Mouse (Mus musculus) skeletal muscle tissue, adult 2 months (tissue): Measurements from ENCODE around the gene Ncoa3.
"Not testable (repeated sequence)": the region's sequence is repeated elsewhere in the genome, so short reads cannot be mapped to it uniquely, and the experiment has no call there.

ENCODE experiments used
- DNase-seq: peaks from one replicate; pipeline ENCODE4 v3.0.0-alpha.2; 2012; ENCODE audit warnings: low read depth, low spot score

The Ncoa3 gene

DNA sequence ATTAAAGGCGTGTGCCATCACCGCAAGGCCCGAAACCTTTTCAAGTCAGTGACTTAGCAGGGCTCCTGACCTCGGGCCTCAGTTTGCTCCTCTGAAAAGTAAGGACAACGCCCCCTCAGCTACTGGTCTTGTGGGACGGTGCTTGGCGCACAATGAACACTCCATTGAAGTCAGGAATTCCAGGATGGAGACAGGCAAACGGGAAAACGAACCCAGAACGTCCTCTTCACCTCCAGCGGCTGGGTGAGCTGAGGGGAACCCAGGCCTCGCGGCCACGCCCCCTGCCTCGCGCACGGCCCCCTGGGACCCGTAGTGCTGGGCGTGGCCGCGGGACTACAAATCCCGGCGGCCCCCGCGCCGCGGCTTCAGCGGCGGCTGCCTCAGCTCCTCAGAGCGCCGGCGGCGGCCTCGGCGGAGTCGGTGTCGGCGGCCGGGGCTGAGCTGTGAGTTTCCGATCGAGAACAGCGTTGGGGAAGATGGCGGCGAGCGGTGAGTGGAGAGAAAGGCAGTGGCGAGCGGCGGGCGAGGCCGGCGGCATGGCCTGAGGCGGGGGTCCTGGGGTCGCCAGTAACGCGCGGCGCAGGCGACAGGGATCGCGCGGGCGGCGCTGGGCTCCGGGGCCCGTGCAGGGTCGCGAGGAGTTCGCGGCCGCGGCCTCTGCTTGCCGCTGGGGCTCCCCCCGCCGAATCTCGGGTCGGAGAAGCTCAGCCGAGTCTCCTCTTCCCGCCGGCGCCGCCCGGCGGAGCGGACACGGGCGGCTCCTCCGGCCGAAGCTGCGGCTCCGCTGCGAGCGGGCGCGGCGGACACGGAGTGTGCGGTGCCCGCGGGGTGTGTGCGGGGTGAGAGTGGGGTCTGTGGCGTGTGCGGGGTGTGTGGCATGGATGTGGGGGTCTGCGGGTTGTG, at the start of gene Ncoa3:
Ncoa3 (plus strand) TSS at position 367 of the 903 bp plus-strand sequence.
- DNase-seq, result peak; percentile 92

DNA sequence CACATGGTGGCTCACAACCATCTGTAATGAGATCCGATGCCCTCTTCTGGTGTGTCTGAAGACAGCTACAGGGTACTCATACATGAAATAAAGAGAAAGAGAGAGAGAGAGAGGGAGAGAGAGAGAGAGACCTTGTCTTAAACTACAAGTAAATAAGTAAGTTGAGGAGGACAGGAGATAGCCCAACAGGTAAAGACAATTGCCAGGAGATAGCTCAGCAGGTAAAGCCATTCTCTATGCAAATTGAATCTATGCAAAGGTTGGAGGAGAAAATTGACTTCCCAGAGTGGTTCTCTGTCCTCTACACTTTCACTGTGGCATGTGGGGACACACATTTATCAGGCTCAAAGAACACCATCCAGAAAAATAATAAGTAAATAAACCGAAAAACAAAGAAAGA, 49.3 kb upstream of the Ncoa3 start:
- DNase-seq, result no peak

DNA sequence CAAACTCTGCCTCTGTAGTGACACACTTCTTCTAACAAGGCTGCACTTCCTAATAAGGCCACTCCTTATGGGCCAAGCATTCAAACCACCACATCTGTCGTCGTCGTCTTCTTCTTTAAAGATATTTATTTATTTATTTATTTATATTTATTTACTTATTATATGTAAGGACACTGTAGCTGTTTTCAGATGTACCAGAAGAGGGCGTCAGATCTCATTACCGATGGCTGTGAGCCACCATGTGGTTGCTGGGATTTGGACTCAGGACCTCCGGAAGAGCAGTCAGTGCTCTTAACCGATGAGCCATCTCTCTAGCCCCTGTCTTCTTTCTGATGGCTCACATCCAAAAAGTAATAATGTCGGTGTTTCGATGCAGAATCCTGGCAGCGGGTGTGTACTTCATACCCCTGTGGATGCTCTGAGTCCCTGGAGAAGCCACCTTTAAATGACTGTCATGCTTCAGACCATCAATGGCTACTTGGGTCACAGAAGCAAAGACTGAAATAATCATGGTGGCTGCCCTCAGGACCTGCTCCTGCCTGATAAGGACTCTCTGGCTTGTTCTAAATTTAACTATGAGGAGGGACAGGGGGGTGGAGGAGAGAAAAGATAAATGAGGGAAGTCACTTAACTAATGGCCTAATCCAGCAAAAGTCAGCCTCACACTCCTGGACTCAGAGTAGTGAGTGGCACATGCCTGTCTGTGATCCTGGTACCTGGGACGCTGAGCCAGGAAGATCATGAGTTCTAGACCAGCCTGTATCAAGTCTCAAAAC, 47.7 kb upstream of the Ncoa3 start:
- DNase-seq, result no peak

DNA sequence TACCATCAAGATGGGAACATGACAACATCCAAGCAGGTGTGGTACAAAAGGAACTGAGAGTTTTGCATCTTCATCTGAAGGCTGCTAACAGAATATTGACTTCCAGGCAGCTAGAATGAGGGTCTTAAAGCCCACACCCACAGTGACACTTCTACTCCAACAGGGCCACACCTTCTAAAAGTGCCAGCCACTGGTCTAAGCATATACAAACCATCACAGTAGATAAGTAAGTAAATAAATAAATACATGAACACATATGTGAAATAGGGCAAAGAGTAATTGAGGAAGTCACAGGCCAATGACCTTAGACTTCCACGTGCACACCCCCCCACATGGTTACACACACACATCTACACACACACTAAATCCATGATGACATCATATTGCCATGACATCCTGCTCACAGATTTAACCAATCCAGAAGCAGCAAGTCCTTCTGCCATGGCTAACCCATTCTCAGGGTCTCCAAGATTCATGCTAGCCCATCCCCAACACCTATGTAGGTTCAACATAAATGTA, 46.3 kb upstream of the Ncoa3 start:
- no peak for DNase-seq

DNA sequence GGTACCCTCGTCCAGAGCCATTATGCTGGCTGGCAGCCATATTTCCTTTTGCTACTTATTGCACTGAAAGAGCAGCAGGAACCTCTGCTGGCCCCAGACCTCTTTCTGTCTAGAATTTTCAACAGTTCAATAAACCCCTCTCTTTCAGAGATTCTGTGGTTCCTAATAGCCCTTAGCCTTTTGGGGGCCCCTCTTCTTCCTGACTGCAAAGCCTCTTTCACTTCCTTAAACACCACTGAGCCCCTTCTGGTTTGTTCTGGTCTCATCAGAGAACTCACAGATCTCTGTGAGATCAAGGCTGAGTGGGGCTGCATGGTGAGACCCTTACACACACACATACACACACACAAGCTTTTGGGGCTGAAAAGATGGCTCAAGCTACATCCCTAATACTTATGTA, 44.4 kb upstream of the Ncoa3 start:
- no peak for DNase-seq

DNA sequence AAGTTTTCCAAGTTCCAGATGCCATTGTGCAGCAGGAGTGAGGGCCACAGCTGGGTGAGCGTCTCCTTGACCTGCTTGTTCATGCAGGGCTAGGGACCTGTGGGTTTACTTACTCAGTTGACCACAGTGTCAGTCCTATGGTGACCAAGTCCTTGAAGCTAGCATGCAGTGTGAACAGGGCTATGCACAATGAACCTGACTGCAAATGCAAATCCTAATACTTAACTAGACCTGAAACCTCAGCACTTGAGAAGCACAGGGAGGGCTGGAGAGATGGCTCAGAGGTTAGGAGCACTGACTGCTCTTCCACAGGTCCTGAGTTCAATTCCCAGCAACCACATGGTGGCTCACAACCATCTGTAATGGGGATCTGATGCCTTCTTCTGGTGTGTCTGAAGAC, 43.7 kb upstream of the Ncoa3 start:
- DNase-seq, result not testable (repeated sequence)

DNA sequence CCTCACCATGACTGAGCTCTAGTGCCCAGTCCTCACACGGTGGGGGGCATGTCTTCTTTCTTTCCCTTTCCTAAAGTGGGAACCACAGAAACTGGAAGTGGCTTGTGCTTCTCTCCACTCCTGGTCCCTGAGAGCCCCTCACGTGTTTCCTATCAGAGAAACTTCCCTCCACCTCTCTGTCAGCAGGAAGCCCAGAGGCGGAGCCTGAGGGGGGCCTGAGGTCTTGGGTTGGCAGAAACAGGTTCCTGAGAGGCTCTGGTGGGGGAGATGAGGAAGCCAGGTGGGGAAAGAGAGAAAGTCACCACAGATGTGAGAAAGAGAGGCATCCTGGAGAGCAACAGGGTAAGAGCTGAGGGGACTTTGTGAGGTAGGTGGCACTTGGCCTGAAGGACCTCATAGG, 42.7 kb upstream of the Ncoa3 start:
- DNase-seq, result no peak

DNA sequence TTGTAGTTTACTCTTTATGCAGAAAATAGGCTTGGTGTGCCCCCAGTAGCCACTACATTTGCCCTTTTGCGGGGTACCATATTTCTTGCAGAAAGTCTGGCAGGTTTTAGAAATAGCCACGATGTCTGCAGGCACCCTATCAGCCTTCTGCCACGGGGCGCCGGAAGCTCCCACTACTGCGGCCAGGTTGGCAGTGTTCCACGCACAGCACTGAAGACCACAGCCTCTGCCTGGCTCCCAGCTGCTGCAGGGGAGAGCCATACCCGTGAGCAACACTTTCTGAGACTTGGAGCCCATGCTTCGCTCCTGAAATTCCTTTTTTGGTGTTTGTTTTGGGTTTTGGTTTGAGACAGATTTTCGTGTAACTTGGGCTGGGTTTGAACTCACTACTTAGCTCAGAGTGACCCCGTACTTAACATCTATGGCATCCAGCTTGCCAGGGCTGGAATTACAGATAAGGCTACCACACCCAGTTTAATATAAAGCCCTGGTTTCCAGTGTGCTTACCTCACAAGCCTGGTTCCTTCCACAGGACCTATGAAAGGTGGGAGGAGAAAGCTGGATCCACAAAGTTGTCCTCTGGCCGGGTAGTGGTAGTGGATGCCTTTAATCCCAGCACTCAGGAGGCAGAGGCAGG, 40.9 kb upstream of the Ncoa3 start:
- DNase-seq, result no peak

DNA sequence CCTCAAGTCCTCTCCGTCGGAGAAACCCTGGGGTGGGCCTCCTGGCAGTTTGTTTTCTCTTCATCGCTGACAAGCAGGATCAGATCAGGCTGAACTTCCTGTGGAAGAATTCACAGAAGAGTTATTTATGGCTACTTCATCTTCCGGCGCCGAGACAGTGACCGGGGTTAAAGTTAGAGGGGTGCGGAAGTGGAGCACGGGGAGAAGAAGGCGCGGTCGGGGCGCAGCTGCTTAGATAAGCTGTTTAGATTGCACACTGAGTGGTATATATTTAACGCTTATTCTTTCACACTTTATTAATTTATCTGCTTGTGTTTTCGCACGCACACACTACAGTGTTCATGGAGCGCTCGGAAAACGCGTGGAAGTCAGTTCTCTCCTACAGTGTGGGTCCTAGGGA, 37.6 kb upstream of the Ncoa3 start:
- DNase-seq, result peak; percentile 50

DNA sequence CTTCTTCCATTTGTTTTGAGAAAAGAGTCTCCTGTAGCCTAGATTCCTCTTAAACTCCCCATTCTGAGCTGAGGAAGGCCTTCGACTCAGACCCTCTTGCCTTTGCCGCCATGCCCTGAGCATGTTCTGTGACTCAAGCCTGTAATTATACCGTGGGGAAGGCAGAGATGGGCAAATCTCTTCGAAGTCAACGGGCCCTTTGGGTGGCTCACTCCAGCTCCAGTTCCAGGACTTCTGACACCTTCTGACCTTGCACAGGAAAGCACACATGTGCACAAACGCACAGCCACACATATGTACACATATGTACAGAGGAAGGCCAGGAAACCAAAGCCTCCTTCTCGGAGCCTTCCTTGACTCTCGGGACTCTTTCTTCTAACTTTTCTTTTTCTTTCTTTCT, 37.0 kb upstream of the Ncoa3 start:
- no peak for DNase-seq

DNA sequence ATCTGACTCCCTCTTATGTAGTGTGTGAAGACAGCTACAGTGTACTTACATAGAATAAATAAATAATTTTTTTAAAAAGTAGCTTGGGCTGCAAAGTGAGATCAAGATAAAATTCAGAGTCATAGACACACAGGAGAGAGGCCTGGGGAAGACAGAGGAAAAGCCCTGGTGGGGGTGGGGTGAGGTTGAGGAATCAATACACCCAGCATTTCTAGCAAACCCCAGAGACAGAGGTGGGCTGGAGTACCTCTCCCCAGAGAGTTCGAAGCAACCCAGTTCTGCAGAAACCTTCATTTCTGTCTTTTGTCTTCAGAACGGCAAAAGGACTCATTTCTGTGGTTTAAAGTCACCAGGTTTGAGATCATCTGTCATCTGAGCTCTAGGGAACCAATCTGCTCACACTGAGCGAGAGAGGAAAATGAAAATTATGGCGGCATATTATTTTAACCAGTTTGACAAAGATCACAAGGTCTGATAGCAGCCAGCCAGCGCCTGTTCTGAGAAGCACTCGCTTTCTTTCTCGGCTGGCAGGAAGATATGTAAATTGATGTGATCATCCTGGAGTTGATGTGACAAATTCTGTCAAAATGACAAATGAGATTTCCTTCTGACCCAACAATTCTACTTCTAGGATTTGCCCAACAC, 36.2 kb upstream of the Ncoa3 start:
- no peak for DNase-seq

DNA sequence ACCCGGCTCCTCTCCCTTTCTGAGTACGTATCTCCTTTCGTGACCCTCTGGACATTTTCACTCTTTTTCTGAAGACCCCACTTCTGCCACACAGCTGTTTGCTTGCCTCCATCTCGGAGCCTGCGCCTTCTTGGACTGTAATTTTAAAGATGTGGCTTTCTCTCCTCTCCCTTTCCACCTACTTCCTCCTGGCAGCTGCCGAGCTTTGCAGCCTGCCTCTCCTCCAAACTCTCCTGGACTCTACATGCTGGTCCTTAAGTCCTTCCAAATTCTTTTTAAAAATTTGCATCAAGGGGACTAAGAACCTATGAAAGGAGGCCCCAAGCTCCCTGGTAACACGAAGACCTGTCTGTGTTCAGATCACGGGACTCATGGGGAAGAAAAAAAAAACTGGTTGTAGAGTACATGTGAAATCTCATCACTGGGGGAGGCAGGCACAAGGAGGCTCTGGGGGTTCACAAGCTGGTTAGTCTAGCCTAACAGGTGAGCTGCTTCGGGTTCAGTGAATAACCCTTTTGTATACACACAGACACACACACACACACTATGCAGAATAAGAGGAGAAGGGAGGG, 35.1 kb upstream of the Ncoa3 start:
- DNase-seq, result no peak

DNA sequence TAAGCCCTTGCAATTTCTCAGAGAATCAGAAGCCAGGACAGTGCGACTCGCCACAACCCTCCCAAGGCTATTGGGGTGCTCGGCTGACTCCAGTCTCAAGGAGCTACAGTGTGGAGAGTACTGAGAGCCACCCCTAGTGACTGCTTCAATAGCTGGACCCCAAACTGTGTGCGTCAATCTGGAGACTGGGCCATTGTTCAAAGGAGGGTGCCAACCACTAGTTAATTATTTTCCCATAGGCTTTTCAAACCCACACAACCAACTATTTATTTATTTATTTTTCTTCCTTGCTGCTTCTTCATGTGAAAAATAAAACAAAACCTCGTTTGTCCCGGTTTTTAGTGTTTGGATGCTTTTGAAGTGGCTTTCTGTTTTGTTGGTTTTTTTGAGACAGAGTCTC, 33.9 kb upstream of the Ncoa3 start:
- no peak for DNase-seq

DNA sequence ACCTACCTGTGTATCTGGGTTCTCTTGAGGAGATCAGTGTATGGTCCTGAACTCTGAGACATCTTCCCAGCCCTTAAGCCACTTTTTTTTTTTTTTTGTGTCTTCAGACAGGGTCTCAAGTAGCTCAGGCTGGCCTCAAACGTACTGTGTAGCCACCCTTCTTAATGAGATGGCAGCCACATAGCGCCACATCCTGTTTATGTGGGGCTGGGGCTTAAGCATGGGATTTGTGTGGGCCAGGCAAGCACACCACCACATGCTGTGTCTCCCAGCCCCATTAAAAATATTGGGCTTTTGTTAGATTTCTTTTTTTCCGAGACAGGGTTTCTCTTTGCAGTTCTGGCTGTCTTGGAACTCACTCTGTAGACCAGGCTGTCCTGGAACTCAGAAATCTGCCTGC, 31.7 kb upstream of the Ncoa3 start:
- DNase-seq, result no peak

DNA sequence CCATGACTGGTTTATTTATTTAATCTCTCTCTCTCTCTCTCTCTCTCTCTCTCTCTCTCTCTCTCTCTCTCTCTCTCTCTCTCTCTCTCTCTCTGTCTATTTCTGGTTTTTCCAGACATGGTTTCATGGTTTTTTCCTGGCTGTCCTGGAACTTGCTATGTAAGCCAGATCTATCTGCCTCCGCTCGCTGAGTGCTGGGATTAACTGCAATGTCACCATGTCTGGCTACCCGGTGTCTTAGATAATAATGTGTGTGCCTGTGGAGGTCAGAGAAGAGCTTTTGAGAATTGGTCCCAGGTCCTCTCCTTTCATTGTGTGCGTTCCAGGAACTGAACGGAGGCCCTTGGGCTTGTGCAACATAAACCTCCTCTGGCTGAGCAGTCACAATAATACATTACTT, 29.6 kb upstream of the Ncoa3 start:
- no peak for DNase-seq

DNA sequence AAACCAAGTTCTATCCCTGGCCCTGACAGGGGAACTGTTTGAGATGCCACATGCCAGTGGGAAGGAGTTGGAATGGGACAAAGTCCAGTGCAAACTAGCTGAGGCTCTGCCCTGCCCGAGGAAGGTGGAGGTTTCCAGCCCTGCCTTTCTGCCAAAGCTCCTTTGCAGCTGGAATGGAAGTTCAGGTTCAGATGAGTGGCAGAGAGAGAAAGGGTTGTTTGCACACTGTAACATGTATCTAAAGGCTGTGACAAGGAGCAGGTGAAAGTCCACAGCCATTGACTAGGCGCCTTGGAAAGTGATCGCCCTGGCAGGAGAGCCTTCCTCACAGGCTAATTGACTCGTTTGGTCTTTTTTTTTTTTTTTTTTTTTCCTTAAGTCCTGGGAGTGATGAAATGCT, 28.3 kb upstream of the Ncoa3 start:
- DNase-seq, result no peak

DNA sequence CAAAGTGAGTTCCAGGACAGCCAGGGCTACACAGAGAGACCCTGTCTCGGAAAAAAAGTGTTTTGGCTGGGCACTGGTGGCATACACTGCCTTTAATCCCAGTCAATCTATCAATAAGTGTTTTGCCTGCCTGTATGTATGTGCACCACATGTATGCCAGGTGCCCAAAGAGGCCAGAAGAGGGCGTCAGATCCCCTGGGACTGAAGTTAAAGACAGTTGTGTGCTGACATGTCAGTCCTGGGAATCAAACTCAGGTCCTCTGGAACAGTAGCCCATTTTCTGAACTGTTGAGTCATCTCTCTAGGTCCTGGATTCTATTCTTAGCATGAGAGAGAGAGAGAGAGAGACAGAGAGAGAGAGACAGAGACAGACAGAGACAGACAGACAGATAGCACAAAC, 25.4 kb upstream of the Ncoa3 start:
- no peak for DNase-seq

DNA sequence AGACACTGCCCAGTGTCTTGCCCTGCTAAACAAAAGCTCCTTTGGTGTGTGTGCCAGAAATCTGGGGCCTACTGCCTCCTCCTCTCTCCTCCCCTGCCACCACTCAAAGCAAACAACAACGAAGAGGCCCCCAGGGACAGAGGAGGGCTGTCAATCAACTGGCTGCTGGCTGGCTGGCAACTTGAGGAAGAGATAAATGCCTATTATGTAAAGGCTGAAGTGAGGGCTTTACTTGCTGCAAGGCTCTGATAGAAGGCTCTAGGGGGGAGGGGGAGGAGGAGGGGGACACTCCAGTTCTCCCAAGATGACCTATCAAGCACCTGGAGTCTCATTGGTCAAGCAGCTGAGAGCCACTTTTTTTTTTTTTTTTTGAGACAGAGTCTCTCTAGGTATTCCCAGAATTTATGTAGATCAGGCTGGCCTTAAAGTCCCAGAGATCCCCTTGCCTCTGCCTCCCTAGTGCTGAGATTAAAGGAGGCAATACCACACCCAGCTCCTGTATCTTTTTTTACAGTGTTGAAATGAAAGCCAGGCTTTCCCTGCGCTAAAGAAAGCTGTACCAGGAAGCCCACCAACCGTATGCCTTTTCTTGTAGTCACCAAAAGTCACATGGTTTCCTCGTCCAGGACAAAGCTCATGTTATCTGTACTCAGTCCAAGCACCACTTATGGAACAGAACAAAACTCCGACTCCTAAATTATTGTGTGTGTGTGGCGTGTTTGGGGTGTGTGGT, 24.4 kb upstream of the Ncoa3 start:
- DNase-seq, result no peak

DNA sequence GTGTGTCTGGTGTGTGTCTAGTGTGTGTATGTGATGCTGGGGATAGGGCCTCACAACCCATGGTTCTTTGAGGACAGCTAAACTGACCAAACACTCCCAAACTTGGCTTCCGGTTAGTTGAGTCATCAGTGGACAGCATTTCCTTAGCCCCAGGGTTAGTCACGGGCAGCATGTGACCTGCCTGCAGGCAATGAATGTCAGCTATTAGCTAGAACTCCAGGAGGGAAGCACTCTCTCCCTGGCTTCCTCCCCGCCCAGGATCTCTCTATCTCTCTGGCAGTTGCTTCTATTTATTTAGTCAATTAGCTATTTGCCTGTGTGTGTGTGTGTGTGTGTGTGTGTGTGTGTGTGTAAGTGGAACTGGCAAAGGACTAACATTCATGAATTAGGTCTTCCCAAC, 23.6 kb upstream of the Ncoa3 start:
- DNase-seq, result peak; percentile 65

DNA sequence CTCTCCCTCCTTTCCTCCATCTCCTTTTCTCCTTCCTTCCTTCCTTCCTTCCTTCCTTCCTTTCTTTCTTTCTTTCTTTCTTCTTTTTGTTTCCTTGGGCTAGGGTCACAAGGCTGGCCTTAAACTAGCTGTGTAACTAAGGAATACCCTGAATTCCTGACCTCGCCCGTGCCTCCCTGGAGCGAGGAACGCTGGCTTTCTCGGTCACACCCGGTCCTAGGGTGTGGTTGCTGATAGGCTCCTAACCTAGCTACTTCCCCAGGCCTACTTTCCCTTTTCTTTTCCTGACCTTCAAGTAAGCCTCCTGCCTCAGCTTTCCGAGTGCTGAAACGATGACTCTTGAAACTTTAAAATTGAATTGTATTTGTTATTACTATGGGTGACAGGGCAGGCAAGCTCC, 23.0 kb upstream of the Ncoa3 start:
- DNase-seq, result no peak

DNA sequence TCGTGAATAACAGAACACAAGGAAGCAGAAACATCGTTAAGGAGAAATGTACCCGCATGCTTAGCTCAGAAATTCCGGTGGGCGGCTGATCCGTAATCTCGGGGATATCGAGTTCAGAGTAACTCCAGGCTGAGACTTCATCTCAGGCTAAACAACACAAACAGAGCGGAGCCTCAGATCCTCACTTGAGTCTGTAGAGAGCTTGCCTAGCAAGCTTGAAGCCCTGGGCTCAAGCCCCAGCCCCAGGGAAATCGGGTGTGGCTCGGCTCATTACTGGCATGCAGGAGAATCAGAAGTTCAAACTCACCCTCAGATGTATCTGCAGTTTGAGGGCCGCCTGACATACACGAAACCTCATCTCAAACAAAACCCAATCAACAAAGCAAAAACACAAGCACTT, 22.5 kb upstream of the Ncoa3 start:
- DNase-seq, result no peak
